Mouse (Mus musculus): Measurements from ENCODE around the gene Ulk4. TPM values are rescaled to one million over a fixed set of nuclear protein-coding genes. Genes with fewer than 3 reads are reported as not detected.
A peak's percentile ranks its signal among the peaks of the same experiment; 100 is the strongest.

The Ulk4 gene
- polyA plus RNA-seq, 1 experiment from 2014 or later = 156 TPM

- DNase-seq (ENCODE audit: extremely low spot score, low spot score) = no peak
- Histone ChIP-seq H3K4me1 (peaks cover 39% of the 10 kb centered on the region), H3K36me3 (replicated peaks) (0 out of 2 replicates have a peak, but pooled peaks cover 2% of the 10 kb centered on the region), H3K9me3 (no peaks in the 10 kb centered on the region), H3K4me3 (no peak overlapping the region), H3K27me3 (ENCODE audit: poor library complexity, severe bottlenecking) (no peaks in the 10 kb centered on the region), H3K27ac (peak overlapping the region; percentile 54; the same call in 1 of the 2 replicates)
- WGBS = 86% methylated on average over 7 of the region's 7 CpGs
Measured at GRCm38 (mm10) chr9:120981777-120982176, 295.2 kb downstream of the Ulk4 start.

- DNase-seq (ENCODE audit: extremely low spot score, low spot score) = no peak
- Histone ChIP-seq H3K27me3 (ENCODE audit: poor library complexity, severe bottlenecking) (no peaks in the 10 kb centered on the region), H3K4me1 (peaks cover 13% of the 10 kb centered on the region), H3K27ac (no peak overlapping the region), H3K36me3 (replicated peaks) (0 out of 2 replicates have a peak, but pooled peaks cover 5% of the 10 kb centered on the region), H3K4me3 (no peak overlapping the region), H3K9me3 (no peaks in the 10 kb centered on the region)
- WGBS = 96% methylated on average over 4 of the region's 4 CpGs
Measured at GRCm38 (mm10) chr9:120976856-120977255, 300.1 kb downstream of the Ulk4 start.

- Histone ChIP-seq H3K4me3 (no peak overlapping the region), H3K4me1 (peaks cover 6% of the 10 kb centered on the region), H3K27ac (no peak overlapping the region), H3K36me3 (replicated peaks) (0 out of 2 replicates have a peak, but pooled peaks cover 5% of the 10 kb centered on the region), H3K27me3 (ENCODE audit: poor library complexity, severe bottlenecking) (no peaks in the 10 kb centered on the region), H3K9me3 (no peaks in the 10 kb centered on the region)
- DNase-seq (ENCODE audit: extremely low spot score, low spot score) = no peak
- 92% methylated on average over 5 of the region's 5 CpGs for WGBS
Measured at GRCm38 (mm10) chr9:120976158-120976557, 300.8 kb downstream of the Ulk4 start.

GRCm38 (mm10) chr9:120974209-120974608 is 302.8 kb downstream of the Ulk4 start:
- WGBS = 85% methylated on average over 2 of the region's 2 CpGs
- H3K9me3 ChIP-seq = no peaks in the 10 kb centered on the region
- peaks cover 18% of the 10 kb centered on the region for H3K36me3 ChIP-seq (replicated peaks)
- no peak overlapping the region for H3K27ac ChIP-seq
- DNase-seq (ENCODE audit: extremely low spot score, low spot score) = no peak
- 0 out of 2 replicates have a peak, but pooled peaks cover 2% of the 10 kb centered on the region for H3K4me1 ChIP-seq
- H3K27me3 ChIP-seq (ENCODE audit: poor library complexity, severe bottlenecking) = no peaks in the 10 kb centered on the region
- no peak overlapping the region for H3K4me3 ChIP-seq

- no peaks in the 10 kb centered on the region for H3K27me3 ChIP-seq (ENCODE audit: poor library complexity, severe bottlenecking)
- 91% methylated on average over 6 of the region's 6 CpGs for WGBS
- no peak overlapping the region for H3K4me3 ChIP-seq
- no peaks in the 10 kb centered on the region for H3K9me3 ChIP-seq
- no peak for DNase-seq (ENCODE audit: extremely low spot score, low spot score)
- 0 out of 2 replicates have a peak, but pooled peaks cover 2% of the 10 kb centered on the region for H3K4me1 ChIP-seq
- peaks cover 29% of the 10 kb centered on the region for H3K36me3 ChIP-seq (replicated peaks)
- no peak overlapping the region for H3K27ac ChIP-seq
Measured at GRCm38 (mm10) chr9:120973026-120973515, 303.9 kb downstream of the Ulk4 start.

GRCm38 (mm10) chr9:120965007-120965406 is 312.0 kb downstream of the Ulk4 start:
- no peak overlapping the region for H3K27ac ChIP-seq
- no peak overlapping the region for H3K4me3 ChIP-seq
- 88% methylated on average over 10 of the region's 10 CpGs for WGBS
- H3K36me3 ChIP-seq (replicated peaks) = peaks cover 99% of the 10 kb centered on the region
- H3K27me3 ChIP-seq (ENCODE audit: poor library complexity, severe bottlenecking) = no peaks in the 10 kb centered on the region
- no peak for DNase-seq (ENCODE audit: extremely low spot score, low spot score)
- H3K4me1 ChIP-seq = peaks cover 4% of the 10 kb centered on the region; the same call in 1 of the 2 replicates
- H3K9me3 ChIP-seq = no peaks in the 10 kb centered on the region

- Histone ChIP-seq H3K9me3 (no peaks in the 10 kb centered on the region), H3K27ac (no peak overlapping the region), H3K27me3 (ENCODE audit: poor library complexity, severe bottlenecking) (no peaks in the 10 kb centered on the region), H3K36me3 (replicated peaks) (peaks cover 99% of the 10 kb centered on the region), H3K4me3 (no peak overlapping the region), H3K4me1 (peaks cover 4% of the 10 kb centered on the region; the same call in 1 of the 2 replicates)
- 89% methylated on average over 5 of the region's 5 CpGs for whole genome bisulfite sequencing
- DNase-seq (ENCODE audit: extremely low spot score, low spot score) = no peak
Measured at GRCm38 (mm10) chr9:120964224-120964623, 312.8 kb downstream of the Ulk4 start.

- 94% methylated on average over 3 of the region's 3 CpGs for WGBS
- Histone ChIP-seq H3K9me3 (no peaks in the 10 kb centered on the region), H3K27me3 (ENCODE audit: poor library complexity, severe bottlenecking) (no peaks in the 10 kb centered on the region), H3K27ac (no peak overlapping the region), H3K4me1 (peaks cover 4% of the 10 kb centered on the region; the same call in 1 of the 2 replicates), H3K4me3 (no peak overlapping the region), H3K36me3 (replicated peaks) (peaks cover 99% of the 10 kb centered on the region)
- no peak for DNase-seq (ENCODE audit: extremely low spot score, low spot score)
Measured at GRCm38 (mm10) chr9:120963720-120964119, 313.3 kb downstream of the Ulk4 start.

- Histone ChIP-seq H3K9me3 (no peaks in the 10 kb centered on the region), H3K4me3 (no peak overlapping the region), H3K27me3 (ENCODE audit: poor library complexity, severe bottlenecking) (no peaks in the 10 kb centered on the region), H3K4me1 (peaks cover 4% of the 10 kb centered on the region; the same call in 1 of the 2 replicates), H3K36me3 (replicated peaks) (peaks cover 99% of the 10 kb centered on the region), H3K27ac (no peak overlapping the region)
- no peak for DNase-seq (ENCODE audit: extremely low spot score, low spot score)
- 96% methylated on average over 4 of the region's 4 CpGs for WGBS
Measured at GRCm38 (mm10) chr9:120963104-120963503, 313.9 kb downstream of the Ulk4 start.

- WGBS = 91% methylated on average over 3 of the region's 3 CpGs
- Histone ChIP-seq H3K4me1 (peaks cover 4% of the 10 kb centered on the region; the same call in 1 of the 2 replicates), H3K9me3 (no peaks in the 10 kb centered on the region), H3K27ac (no peak overlapping the region), H3K27me3 (ENCODE audit: poor library complexity, severe bottlenecking) (no peaks in the 10 kb centered on the region), H3K36me3 (replicated peaks) (peaks cover 100% of the 10 kb centered on the region), H3K4me3 (no peak overlapping the region)
- DNase-seq (ENCODE audit: extremely low spot score, low spot score) = no peak
Measured at GRCm38 (mm10) chr9:120961969-120962700, 314.9 kb downstream of the Ulk4 start.

- Histone ChIP-seq H3K36me3 (replicated peaks) (peaks cover 100% of the 10 kb centered on the region), H3K27ac (no peak overlapping the region), H3K27me3 (ENCODE audit: poor library complexity, severe bottlenecking) (no peaks in the 10 kb centered on the region), H3K9me3 (no peaks in the 10 kb centered on the region), H3K4me3 (no peak overlapping the region), H3K4me1 (peaks cover 4% of the 10 kb centered on the region; the same call in 1 of the 2 replicates)
- no peak for DNase-seq (ENCODE audit: extremely low spot score, low spot score)
- 86% methylated on average over 3 of the region's 3 CpGs for WGBS
Measured at GRCm38 (mm10) chr9:120961466-120961865, 315.5 kb downstream of the Ulk4 start.

- Histone ChIP-seq H3K4me3 (no peak overlapping the region), H3K27me3 (ENCODE audit: poor library complexity, severe bottlenecking) (no peaks in the 10 kb centered on the region), H3K9me3 (no peaks in the 10 kb centered on the region), H3K36me3 (replicated peaks) (peaks cover 100% of the 10 kb centered on the region), H3K27ac (no peak overlapping the region), H3K4me1 (peaks cover 4% of the 10 kb centered on the region; the same call in 1 of the 2 replicates)
- 88% methylated on average over 4 of the region's 4 CpGs for whole genome bisulfite sequencing
- DNase-seq (ENCODE audit: extremely low spot score, low spot score) = no peak
Measured at GRCm38 (mm10) chr9:120960611-120961010, 316.4 kb downstream of the Ulk4 start.

- Histone ChIP-seq H3K9me3 (no peaks in the 10 kb centered on the region), H3K36me3 (replicated peaks) (peaks cover 100% of the 10 kb centered on the region), H3K4me3 (no peak overlapping the region), H3K27ac (no peak overlapping the region), H3K27me3 (ENCODE audit: poor library complexity, severe bottlenecking) (no peaks in the 10 kb centered on the region), H3K4me1 (peaks cover 4% of the 10 kb centered on the region; the same call in 1 of the 2 replicates)
- no peak for DNase-seq (ENCODE audit: extremely low spot score, low spot score)
- WGBS = 92% methylated on average over 4 of the region's 4 CpGs
Measured at GRCm38 (mm10) chr9:120959225-120959624, 317.8 kb downstream of the Ulk4 start.

Data from forebrain, embryonic 10.5 days (tissue).